Mouse (Mus musculus) monocyte, adult 2 months (primary cell): ENCODE results near the gene Hoxa7.

Experiments
- DNase-seq, 2 experiments: peaks; one replicate each; pipeline ENCODE4 v3.0.0; 2022; ENCODE audit warnings: low spot score in 2 of 2, low read depth in 1 of 2

Gene Hoxa7

DNA sequence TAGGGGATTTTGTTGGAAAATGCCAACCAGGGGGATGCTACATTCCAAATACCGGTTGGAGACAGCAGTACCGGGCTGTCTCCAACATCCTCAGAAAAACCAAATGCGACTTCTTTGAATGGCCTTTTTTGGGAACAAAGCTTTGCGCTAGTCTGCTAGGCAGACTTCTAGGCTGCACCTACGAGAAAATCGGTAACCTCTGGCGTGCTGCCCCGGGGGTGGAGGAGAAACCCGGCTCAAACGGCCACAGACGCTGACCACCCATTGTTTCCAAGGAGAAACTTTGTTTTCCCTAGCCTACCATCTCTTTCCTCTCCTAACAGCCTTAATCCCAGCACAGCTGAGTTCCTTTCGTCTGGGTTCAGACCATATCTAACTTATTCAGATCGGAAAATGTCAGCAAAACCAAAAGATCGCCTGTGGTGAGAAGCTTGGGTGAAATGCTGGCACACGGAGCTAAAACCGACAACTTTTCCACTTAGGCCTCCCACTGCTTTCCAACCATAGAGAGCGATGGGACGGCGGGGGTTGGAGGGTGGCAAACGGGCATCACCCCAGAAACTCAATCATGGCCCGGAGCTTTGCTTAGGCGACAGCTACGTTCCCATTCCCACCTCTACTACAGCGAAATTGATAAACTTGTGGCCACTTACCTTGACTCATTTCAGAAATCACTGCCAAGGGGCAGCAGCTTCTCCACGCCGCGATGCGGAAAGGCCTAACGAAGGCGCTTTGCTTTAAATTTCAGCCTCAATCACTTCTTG lies 18.2 kb upstream of the Hoxa7 start:
- DNase-seq = no peak

DNA sequence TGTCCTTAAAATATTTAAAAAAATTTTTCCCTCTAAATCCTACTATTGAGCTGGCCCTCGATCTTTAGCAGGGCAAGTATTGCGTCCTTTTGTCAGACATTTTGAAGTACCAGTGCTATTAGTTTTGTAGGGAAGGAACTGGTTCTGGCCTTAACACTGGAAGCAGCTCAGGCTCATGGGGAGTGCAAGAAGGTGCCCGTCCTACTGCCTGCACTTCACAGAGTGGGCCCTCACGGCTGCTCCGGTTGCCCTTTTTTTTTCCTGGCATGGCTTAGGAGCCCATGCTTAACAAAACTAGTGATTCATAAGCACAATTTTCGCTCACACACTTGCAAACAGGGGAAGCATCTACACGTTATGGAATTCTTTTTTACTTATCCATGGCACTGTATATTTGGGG lies 17.3 kb upstream of the Hoxa7 start:
- DNase-seq = no peak

DNA sequence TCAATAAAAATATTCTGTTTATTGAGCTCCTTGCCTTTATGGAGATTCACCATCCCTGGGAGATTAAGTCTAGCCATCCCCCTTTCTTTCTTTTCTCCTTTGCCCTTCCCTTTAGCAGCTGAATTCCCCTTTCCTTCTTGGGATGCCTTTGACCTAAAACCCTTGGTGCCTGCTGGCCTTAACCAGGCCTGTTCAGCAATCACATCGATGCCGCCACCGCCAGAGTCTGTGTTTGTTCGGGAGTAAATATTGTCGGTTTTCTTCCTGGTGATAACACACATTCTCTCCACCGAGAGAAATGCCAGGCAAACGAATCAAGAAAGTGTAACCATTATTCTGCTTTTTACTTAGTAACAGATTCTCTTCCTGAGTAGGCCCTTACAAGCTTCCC lies 16.5 kb upstream of the Hoxa7 start:
- no peak for DNase-seq

DNA sequence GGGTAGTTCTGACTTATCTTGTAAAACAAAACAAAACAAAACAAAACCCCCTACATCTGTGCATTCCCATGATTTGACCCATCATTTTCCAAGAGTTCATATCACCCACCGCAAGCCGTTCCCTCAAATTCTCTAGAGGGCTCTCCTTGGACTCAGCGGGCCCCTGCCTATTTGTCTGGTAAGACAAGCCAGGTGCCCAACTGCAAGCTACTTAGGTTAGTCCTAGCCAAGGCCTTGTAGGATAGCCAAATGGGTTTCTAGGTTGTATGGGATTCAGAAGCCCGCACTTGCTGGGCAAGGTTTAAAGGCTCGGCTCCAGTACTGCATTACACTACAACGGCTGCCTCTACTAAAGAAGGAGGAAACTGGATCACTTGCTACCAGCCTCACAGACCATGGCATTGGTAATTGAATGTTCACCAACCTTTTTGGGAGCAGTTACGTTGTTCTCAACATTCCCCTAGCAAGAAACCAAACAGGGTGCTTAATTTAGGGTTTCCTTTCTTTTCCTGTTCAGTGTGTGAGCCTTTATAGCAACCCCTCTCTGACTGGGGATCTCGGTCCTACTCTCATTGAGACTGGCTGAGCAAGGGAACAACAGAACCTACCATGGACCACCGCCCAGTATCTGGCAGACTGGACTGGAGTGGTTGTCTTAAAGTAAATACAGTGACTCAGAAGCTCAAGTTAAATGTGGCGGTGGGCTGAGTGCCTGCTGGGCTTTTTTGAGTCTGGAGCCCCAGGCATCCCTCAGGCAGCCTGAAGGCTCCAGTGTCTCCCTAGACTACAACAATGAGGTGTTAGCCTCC lies 15.9 kb upstream of the Hoxa7 start:
- no peak for DNase-seq

DNA sequence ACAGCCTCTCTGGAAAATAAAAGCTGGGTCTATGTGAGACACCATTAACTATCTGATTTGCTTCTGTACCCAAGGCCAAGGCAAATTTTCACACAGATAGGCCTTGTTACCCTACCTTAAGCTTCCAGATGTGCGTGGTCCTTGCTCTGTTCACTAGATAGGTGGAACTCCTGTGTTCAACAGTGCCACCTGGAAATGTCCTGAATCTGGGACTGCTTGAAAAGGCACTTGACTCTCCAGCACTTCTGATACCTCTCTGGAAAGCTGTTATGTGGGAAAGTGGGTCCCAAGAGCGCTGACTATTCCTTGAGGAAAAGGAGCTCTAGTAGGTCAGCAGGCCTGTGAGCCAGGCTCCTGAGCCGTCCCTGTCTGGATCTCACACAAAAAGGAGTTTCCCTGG lies 15.2 kb upstream of the Hoxa7 start:
- no peak for DNase-seq

DNA sequence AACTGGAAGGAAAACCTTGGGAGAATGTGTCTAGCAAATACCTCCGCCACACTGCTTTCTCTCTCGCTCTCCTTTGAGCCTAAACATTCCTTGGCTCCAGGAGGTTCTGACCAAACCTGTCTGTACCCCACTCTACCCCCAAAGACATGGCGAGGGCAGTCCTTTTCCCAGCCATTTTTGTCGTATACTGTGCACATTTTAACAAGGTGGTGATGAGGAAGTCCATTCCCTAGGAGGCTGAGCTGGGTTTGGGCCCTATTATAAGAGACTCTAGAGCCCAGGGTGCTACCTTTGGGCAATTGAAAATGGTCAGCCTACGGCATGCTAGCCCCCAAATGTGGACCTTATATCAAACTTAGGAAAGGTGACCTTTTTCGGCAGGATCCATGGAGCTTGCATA lies 14.2 kb upstream of the Hoxa7 start:
- no peak for DNase-seq

DNA sequence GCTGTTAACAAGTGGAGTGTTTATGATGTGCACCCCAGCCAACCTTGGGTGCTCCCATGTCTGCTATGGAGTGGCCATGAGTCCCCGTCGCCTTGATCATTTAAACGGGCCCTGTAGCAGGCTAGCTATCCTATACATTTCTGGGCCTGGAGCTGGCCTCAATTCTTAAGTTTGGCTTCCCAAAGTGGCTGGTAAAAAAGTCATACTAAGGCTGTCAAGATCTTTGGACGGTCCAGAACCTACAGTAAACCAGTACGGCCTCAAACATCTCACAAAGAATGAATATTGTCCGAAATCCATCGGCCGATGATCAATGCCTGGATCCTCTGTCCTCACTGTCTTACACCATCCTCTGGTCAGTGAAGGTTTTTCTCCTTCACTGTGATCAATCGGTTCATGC lies 13.6 kb upstream of the Hoxa7 start:
- DNase-seq = no peak

DNA sequence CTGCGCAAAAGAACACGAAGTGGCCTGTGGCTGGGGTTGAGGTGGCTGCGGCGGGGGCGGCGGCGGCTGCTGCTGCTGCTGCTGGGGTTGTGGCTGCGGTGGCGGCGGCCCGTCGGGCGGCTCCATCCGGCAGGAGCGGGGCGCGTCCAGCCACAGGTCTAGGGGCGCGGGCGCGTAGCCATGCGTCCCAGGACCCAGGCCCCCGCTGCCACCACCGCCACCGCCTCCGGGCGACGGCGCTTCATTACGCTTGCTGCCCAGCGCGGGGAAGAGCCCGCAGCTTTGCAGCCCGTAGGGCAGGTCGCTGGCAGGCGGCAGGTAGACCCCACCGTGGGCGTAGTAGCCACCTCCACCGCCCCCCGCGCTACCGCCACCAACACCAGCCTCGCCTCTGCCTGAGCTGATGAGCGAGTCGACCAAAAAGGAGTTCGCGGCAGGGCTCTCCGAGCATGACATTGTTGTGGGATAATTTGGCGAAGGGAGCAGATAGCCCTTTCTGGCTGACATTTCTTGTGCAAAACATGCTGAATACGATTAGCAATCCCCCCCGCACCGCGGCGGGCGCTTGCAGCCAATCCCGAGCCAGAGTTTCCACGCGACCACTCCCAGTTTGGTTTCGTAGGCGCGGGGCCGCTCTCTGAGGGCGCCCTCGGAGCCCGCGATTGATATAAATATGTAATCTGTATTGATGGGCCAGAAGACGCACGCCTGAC lies 12.9 kb upstream of the Hoxa7 start:
- no peak for DNase-seq

DNA sequence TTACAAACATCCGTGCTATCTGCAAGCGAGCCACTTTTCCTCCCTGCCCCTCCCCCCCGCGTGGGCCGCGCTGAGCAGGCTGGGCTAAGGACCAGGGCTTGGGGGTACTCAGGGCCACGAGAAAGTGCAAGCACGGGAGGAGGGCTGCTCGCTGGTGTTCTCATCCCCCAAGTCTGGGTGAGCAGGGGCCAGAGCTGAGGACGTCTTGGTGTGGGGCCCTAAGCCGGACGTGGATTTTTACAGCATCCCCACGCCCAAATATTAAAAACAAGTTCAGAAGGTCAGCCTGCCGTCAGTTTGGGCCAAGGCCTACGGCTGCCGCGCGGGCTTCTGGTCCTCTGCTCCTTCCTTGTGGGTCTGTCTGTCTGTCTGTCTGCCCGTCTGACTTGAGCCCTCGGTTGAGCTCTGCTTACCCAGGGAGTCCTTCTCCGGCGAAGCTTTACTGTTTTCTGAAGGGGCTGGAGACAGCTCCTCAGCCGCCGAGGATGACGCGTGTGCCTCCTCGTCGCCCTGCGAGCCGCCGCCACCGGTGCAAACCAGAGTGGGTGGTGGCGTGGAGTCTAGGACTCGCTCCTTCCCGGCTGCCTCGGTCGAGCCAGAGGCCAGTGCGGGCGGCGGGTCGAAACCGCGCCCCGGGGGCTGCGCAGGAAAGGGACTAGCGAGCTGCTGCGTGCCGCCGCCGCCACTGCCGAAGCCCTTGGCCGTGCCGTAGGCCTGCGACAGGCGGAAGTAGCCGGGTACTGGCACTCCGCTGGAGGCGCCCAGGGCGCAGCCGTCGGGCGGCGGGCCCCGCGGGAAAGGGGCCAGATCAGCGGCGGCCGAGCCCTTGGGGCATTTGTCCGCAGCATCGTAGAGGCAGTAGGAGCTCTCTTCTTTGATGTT lies 12.1 kb upstream of the Hoxa7 start:
- no peak for DNase-seq

DNA sequence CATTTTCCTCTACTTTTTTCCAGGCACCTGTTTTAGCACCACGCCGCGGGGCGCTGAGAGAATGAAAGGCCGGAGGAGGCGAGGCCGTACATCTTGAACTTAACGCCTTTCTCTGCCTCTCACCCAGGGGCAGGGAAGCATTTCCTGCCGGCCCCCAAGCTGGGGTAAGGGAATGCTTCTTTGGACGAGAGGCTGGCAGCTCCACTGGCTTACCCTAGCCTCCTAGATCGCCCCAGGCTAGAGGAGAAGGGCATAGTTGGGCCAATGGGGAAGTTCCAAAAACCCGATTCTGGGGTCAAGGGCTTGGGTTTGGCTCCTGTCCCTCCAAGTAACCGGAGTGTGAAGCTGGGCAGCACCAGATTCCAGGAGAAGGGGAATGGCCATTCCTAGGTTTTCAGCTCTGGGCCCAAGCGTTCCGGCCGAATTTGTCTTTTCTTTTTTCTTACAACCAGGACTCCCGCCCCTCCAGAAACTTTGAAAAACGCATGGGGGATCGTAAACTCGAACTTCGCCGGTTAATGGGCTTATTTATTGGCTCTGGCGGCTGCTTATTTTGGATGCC lies 11.4 kb upstream of the Hoxa7 start:
- no peak for DNase-seq

DNA sequence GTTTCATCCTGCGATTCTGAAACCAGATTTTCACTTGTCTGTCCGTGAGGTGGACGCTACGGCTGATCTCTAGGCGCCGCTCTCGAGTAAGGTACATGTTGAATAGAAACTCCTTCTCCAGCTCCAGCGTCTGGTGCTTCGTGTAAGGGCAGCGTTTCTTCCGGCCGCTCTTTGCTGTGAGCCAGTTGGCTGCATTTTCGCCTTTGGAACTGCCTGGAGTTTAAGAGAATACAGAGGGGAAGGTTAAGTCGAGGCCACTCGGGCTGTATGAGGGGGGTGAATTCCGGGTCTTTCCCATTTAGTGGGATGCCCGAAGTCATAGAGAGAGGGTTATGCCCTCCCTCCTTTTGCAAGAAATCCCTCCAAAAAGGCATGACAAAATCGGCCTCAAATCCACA lies 10.9 kb upstream of the Hoxa7 start:
- DNase-seq = no peak

DNA sequence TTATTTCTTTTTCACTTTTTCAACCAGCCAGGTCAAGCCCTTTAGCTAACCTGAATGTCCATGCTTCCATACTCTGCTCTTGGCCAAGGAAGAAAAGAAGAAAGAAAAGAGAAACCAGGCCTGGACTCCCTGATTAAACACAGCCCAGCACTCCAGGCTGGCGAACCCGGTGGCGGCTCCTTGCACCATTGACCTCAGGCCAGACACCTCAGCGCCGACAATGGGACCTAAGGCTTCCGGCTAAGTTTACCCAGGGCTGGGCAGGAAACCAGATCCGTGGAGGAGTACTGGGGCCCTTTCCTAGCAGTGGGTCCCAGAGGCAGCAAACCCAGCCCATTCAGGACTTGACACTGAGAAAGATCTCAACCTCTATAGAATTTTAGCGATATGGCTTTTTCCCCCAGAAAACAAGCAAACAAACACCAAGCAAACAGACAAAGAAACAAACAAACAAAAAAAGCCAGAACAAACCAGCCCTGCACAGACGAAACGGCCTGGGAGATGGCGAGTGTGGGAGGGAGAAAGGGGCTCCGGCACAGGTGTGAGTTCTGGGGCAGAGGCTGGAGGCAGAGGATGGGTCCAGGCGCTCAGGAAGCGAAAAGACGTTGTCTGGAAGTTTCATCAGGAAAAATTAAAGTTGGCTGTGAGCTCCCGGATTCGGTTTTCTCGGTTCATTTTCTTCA lies 10.4 kb upstream of the Hoxa7 start:
- DNase-seq = no peak

DNA sequence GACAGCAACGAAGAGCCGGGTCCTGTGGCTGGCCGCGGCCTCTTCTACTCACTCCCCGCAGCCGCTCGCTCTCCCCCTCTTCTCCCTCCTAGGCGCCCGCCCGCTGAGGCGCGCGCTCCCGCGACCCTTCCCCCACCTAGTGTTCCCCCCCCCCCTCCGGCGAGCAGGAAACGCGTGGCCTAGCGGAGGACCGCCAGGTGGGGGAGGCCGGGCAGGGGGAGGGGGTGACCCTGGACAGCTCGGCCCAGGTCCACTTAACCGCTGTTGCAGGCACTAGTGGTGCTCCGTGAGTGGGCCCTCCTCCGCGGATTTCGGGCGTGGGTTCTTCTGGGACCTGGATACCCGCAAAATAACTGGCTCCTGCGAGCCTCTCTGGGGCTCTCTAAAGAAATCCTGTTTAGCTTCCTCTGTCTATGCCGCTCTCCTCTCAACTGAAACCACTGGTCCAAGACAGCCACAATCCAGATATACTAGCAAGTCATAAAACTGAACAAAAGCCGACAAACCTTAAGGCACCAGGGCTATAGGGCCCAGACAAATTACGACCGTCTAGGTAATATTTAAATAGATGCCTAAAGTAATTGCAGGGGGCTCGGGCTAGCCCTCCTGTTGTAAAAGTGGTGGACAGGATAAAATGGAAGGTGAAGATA lies 9.0 kb upstream of the Hoxa7 start, which contains the start of gene Hoxa9:
Gene Hoxa9, minus strand, starts transcription at position 574 of the 650 bp plus-strand sequence.
- DNase-seq = no peak

DNA sequence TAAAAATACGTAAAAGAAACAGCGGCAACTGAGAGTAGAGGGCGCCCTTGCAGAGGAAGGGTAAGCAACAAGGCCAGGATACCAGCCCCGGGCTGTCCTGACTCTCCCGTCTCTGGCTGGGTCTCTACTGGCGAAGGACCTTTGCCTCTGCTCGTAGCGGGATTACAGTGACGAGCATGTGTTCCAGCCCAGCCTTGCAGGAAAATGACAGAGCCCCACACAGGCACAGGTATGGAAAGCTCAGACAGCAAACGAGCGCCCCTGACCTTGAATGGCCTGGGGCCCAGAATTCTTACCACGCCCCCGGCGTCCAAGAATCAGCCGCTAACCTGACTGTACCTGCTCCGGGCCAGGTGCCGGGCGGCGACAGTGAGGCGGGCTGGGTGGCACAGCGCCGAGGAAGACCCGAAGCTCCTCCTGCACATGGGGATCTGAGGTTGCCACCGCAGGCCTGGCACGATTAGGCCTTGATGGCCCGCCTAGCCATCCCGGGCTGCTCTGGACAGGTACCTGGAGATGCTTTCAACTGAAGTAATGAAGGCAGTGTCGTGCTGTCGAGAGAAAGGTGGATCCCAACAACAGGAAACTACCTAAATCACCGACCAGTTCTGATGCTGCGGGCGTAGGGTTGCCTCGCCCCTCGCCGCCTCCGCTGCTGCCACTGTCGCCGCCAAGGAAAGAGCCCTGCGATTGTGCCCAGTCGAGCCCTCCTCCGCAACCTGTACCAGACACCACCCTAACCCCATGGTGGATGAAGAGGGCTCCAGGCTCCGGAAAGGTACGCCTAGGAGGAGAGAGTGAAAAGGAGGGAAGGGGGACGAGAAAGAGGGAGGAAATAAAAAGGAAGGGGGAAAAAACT lies 8.1 kb upstream of the Hoxa7 start:
- no peak for DNase-seq

DNA sequence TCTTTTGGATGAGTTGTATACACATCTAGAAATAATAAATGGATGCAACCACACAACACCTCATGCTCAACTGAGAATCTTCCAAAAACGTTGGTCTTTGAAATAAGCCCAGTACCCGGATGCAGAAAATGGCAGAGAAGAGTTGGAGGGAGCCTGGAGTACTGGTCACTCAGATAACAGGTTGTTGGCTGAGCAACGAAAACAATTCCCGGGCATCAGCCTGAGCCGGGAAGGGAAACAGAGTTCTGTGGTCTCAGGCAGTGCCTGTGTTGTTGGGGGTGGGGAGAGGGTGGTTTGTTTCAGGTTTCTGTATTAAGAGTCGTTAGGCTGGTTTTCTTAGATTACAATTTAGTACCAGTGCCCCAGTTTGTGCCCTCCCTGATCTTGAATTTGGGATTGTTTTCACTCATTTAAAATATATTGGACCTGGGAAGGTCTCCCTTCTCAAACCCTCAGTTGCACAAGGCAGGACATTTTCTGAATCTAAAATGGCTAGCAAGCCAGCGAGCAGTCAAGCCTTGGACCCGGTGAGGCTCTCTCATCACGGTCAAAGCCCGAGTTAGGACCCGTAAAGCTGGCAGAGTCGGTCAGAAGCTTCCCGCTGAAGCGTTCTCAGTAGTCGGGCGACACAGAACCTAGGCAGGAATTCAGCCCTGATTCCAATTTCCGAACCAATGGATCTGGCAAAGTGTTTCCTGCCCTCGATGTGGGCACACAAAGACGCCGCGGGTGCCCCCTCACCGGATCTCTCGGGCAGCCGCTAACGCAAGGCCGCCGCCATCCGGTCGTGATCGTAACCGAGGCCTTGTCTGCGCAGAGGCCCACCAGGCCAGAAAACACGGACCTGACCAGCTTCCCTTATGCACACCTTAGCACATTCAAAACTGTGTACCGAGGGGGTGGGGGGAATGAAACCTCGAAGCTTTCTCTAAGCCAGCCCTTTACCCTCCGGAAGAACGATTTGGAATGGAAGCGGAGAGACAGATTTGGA lies 7.1 kb upstream of the Hoxa7 start:
- no peak for DNase-seq

DNA sequence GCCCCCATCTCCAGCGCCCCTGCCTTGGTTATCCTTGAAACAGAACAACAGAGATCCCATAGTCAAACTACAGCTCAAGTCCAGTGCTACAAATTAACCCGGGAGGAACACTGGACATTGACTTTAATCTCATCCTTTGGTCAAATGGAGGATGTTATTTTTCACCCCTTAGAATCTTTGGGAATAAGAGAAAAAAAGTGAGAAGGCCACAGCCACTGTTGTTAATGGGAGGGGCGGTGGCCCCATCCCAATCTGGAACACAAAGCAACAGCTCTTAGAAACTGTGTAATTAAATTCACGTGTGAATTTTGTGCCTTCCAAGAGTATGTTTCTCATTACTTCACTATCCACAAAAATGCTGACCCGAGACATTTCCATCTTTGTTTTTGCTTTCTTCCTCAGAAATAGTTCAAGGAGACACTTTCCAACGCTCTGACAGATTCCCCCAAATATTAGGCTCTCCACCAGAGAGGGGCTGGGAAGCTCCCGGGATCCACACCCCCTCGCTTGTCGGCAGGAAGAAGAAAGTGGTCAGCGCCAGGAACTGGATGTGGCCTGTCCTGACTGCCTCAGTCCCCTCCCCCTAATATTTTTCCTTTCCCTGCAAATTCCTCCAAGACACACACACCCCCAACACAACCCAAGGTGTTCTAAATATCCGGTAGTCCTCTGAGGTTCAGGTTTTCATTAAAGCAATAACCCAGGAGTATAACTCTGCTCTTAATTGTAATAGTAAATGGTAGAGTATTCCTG lies 6.0 kb upstream of the Hoxa7 start:
- no peak for DNase-seq
